Mouse (Mus musculus): ENCODE measurements around the gene Ppp1cc.

The Ppp1cc gene

GRCm38 (mm10) chr5:122157827-122158381, at the start of gene Ppp1cc:
Ppp1cc (plus strand) TSS chr5:122158278.
- DNase-seq (ENCODE audit: low read depth), result peak; percentile 96

DNA sequence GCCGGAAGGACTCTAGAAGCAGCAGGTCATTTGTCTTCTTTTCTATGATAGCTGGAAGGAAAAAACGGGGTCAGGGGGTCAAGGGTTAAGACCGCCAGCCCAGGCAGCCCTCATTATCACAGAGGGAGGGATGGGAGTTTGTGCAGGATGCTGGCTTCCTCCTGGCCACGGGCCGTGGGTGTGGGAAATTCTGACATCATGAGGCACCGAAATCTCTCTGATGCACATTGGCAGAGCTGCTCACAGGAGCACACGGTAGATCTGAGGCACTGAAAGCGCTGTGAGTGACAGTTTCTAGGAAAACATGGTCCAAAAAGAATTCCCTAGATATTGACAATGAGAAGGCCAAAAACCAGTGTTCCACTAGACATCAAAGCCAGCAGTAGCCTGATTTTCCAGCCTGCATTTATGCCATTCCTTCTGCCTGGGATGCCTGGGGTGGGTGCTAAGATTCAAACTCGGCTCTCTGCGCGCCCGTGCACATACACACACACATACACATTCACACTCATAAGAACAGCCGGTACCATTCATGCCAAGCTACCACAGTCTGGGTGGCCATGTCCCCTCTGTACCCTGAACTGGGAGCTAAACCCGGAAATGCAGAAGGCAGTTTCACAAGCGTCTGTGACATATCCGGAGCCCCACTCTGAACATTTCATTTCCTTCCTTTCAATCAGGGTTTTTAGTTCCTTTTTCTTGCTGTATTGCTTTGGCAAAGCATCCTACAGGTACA, 48.6 kb upstream of the Ppp1cc start:
- no peak for DNase-seq (ENCODE audit: low read depth)

GRCm38 (mm10) chr5:122110625-122111024, 47.5 kb upstream of the Ppp1cc start:
- no peak for DNase-seq (ENCODE audit: low read depth)

DNA sequence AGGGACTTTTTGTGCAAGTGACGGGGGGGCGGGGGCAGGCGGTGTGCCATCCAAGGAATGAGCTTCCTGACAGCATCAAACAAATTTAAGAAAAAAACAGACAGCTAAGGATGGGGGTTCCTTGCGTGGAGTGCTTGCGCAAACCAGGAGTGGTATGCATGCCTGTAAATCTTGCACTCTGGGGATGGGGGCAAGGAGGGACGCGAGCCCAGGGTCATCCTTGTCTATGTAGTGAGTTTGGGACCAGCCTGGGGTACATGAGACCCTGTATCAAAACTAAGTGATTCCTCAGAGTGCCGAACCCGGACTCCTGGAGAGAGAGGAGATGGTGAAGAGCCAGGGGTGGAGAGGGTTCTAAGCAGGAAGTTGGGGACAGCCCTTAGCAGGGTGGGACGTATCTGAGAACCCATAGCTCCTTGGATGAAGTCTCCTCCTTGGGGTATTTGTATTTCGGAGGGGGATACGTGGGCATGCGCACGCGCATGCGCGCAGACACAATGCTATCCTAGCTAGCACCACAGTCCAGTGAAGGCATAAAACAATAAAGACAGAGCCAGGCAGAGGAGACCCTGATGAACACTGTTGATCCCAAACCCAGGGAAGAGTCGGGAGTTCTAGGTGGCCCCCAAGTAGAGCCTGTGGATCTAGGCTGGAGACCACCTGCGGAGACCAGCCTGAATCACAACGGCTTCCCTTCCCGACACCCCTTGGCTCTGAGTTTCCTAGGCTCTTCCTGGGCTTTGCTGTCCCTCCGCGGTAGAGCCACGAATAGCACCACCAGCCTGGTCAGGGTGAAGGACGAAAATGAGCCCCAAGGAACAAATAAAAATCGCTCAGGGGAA, 46.8 kb upstream of the Ppp1cc start:
- no peak for DNase-seq (ENCODE audit: low read depth)

- DNase-seq (ENCODE audit: low read depth), result no peak
Measured at GRCm38 (mm10) chr5:122111933-122112248, 46.2 kb upstream of the Ppp1cc start.

DNA sequence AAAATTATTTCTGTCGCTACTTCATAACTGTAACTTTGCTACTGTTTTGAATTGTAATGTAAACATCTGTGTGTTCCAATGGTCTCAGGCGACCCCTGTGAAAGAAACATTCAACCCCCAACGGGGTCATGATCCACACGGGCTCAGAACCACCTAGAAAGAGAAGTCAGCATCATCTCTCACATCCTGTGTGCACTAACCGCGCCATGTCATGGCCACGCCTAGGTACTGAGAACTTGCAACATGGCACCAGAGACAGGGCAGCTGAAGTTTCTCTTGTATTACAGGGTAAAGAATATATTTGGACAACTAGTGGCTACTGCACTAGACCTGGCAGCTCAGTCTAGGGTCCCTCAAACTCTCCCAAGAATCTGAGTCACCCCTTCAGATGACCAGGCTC, 44.6 kb upstream of the Ppp1cc start:
- DNase-seq (ENCODE audit: low read depth), result no peak

- DNase-seq (ENCODE audit: low read depth), result peak; percentile 81
Measured at GRCm38 (mm10) chr5:122114176-122114575, 43.9 kb upstream of the Ppp1cc start.

GRCm38 (mm10) chr5:122115266-122115763, 42.8 kb upstream of the Ppp1cc start:
- DNase-seq (ENCODE audit: low read depth), result no peak

- peak; percentile 62 for DNase-seq (ENCODE audit: low read depth)
Measured at GRCm38 (mm10) chr5:122116243-122116642, 41.8 kb upstream of the Ppp1cc start.

DNA sequence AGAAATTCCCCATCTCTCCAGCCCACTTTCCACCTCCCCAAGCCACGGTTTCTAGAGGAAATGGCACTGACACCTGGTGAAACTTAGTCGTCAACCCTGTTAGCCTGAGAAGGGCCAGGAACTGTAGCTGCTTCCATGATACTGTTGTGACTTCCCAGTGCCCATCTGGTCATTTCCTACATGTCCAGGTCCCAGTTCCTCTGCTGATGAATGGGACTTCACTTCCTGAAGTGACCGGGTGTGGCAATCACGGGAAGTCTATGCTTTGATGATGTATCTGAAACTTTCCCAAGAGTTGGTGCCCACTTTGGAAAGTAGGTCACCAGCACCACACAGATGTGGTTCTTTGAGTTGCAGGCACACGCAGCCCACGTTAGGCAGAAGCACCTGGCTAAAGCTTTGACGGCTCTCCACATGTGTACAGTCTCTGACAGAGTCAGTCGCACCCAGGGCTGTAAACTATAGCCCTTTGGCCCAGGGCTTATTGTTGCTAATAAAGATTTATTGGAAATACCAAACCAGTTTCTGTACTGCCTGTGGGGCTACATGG, 32.8 kb upstream of the Ppp1cc start:
- DNase-seq (ENCODE audit: low read depth), result no peak

DNA sequence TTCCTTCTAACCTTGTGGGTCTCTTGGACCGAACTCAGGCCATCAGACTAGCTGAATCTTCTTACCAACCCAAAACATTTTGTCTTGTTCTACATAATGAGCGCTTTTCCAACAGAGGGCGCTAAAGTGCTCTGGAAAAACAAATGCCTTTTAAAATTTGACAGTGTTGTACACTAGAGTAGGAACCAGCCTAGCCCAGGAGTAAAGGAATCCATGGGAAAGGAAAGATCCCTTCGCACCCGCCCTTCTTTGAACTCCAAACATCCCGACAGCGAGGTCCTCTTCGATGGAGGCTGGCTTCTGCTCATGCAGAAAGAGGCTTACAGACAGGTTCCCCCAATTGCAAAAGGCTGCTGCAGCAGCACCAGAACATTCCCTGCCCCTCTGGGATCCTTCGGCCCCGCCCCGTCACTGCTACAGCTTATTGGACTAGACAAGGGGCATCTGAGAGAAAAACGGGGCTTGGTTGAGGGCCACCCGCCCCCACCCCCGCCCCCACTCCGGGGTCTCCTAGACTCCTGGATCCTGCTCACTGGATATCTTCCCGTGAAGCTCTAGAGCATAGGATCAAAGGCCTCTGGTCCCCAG, 28.9 kb upstream of the Ppp1cc start:
- DNase-seq (ENCODE audit: low read depth), result peak; percentile 91

- peak; percentile 46 for DNase-seq (ENCODE audit: low read depth)
Measured at GRCm38 (mm10) chr5:122130341-122130998, 27.6 kb upstream of the Ppp1cc start.

DNA sequence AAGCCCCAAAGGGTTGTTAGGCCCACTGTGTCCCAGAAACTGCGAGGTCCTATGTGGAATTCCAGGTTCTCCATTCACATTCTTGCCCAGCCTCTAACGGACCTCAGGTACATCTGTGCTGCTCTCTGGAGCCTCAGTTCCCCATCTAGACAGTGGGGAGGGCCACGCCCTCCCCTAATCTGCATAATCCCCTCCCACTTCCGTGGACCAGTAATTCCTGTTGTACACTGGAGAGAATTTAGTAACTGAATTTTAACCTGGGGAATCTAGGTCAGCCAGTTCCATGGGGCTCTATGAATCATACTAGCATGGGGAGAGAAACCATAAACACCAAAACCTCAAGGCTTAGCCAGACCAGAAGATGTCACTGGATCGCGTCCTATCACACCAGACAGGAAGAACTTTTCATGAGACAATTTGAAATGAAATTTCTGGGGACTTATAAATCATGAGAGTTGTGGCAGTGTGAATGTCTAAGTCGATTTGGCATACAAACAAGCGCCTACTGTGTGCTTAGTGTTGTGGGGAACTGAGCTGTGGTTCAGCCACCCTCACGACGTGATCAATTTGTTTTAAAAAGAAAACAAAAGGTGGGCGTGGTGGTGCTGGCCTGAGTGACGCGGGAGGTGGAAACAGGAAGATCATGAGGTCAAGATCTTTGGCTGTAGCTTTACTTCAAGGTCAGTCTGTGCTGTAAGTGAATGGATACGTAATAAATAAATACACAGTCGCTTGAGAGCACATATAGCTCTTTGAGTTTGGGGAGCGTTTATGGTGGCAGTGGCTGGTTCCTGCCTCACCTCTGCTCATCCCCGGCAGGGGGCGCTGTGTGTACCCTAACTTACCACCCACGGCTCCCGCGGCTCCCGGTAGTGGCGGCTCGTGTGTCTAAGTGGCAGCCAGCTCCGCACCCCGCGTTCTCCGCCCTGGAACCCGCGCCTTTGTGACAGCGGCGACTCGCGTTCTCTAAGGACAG, 26.7 kb upstream of the Ppp1cc start:
- peak; percentile 97 for DNase-seq (ENCODE audit: low read depth)

DNA sequence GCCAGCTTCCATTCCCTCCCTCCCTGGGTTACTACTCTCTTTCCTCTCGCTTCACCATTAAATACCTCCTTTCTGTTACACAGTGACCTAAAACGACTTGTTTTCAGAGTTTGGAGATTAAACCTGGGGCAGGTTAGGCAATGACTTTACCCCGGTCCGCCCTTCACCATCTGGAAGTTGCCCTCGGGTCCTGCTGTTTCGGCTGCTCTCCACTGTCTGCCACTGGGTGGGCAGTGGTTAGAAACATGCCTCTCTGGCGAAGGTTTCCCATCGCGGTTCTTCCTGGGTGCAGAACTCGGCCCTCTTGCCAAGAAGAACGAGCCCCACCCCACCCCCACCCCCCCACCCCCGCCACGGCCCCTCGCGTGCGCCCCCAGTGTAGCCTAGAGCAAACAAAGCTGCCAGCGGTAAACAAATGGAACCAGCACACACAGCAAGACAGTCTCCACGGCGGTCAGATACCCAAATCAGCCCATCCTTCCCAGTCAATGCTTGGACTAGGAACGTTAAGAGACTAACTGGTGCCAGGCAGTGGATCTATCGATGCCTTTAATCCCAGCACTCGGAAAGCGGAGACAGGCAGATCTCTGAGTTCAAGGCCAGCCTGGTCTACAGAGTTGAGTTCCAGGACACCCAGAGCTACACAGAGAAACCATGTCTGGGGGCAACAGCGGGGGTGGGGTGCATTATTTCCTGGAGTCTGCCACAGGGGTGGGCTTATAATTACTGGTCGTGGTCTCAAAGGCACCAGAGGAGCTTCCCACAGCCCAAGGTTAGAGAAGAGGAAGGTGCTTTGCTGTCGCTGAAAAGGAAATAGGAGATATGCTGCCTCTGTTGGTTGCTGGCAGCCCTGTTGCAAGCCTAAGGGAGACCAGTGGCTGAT, 25.7 kb upstream of the Ppp1cc start:
- no peak for DNase-seq (ENCODE audit: low read depth)

GRCm38 (mm10) chr5:122133050-122133389, 25.1 kb upstream of the Ppp1cc start:
- DNase-seq (ENCODE audit: low read depth), result no peak

DNA sequence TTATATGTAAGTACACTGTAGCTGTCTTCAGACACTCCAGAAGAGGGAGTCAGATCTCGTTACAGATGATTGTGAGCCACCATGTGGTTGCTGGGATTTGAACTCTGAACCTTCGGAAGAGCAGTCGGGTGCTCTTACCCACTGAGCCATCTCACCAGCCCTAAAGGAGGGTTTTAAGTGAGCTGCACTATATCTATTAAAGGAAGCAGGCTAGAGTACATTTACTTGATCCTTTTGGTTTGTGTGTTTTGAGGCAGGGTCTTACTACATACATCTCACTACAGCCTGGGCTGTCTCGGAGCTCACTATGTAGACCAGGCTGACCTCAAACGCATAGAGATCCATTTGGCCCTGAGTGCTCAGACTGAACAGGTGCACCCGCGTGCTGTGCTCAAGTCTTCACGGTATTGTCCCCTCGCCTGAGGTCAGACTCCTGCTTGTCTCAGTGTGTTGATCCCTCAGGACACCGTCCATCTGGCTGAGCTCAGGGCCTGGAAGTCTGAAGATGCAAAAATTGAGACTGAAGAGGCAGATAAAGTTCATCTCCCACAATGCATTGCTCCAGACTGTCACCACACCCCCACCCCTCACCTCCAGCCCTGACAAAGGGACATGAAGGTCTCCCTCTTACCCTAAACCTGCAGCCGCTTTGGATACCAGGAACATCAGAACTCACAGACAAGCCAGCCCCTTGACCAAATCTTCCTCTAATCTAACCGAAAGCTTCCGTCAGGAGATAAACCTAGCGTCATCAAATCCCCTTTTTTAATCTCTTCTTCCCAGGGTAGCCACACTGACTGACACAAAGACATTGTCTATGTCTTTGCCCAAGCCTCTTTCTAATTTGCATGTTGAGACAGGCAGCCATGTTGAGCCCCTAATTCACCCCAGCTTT, 23.4 kb upstream of the Ppp1cc start:
- DNase-seq (ENCODE audit: low read depth), result no peak

DNA sequence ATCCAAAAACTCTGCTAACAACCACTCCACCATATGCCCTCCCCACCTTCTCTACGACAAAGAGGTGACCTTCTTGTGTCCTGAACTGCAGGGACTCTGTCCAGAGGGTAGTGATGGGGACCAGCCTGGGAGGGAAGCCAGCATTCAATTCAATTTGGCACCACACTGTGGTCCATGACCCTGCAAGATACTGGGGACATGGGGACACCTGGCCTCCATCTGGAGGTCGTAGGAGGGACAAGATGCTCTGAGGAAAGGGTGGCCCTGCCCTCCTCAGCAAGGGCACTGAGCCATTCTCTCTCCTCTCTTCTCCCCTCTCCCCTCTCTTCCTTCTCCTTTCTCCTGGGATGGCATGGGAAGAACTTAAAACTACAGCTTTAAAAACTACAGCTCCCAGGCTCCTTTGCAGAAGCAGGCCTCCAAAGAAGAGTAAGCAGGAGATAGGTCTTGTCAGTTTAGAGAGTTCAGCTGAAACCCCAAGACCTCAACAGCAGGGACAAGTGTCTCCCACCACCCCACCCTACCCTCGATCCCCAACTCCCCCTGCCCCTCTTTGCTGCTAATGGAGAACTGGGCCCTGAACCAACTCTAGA, 22.7 kb upstream of the Ppp1cc start:
- no peak for DNase-seq (ENCODE audit: low read depth)

Data from induced T-regulatory cell, adult 2 months (primary cell).